In genomic region chr11:78327634-78328511, GRCm38 (mm10) we compare ENCODE assay signal across 8 mouse cellular contexts. TPM values are rescaled to one million over a fixed set of nuclear protein-coding genes. Genes with fewer than 3 reads are reported as not detected.
DNase-seq lines count a peak whose midpoint lies in the region; ATAC-seq lines count a peak whose summit lies in the region.

Gene Pigs, plus strand, starts transcription at chr11:78328415.

- no peaks in the 10 kb centered on the region for H3K27me3 ChIP-seq in hindbrain, embryonic 11.5 days (ENCODE audit: control insufficient read depth, insufficient read depth, low read length)

- no peaks in the 10 kb centered on the region for H3K9me3 ChIP-seq in hindbrain, embryonic 11.5 days (ENCODE audit: control insufficient read depth, low read length)

- no peaks in the 10 kb centered on the region; the same call in 1 of the 2 replicates for H3K36me3 ChIP-seq in hindbrain, embryonic 11.5 days (ENCODE audit: control insufficient read depth, insufficient read depth, low read length)

- no peak within 1 kb of the TSS for H3K27ac ChIP-seq in hindbrain, embryonic 11.5 days (ENCODE audit: low read depth, low read length)

- 0 out of 2 replicates have a peak, but pooled peaks cover 3% of the 10 kb centered on the region for H3K4me1 ChIP-seq in hindbrain, embryonic 11.5 days (replicated peaks; ENCODE audit: control insufficient read depth, insufficient read depth, low read length)

- peak within 1 kb of the TSS; percentile 77 for H3K4me2 ChIP-seq in hindbrain, embryonic 11.5 days (replicated peaks; ENCODE audit: low read depth, low read length)

- peak within 1 kb of the TSS; percentile 82 for H3K9ac ChIP-seq in hindbrain, embryonic 11.5 days (ENCODE audit: low read depth, low read length)

- H3K4me3 ChIP-seq in hindbrain, embryonic 11.5 days (ENCODE audit: low read depth, low read length): peak within 1 kb of the TSS; percentile 64

- peak; percentile 95 for ATAC-seq in hindbrain, embryonic 11.5 days (ENCODE audit: low FRiP score)

- peak; percentile 95 for DNase-seq in MN1 (ENCODE audit: low spot score)
- DNase-seq in cerebellum, adult 9-10 months: peak; percentile 97
- DNase-seq in frontal cortex, adult 2 months (ENCODE audit: extremely low spot score in 1 of 2, low spot score in 1 of 2): peak; percentile 92 to 98
- DNase-seq in hindbrain, embryonic 11.5 days (ENCODE audit: low spot score): peak; percentile 96
- DNase-seq in layer of hippocampus, postnatal 10 days (ENCODE audit: low spot score in 2 of 2): peak; percentile 96
- DNase-seq in lung, postnatal 10 days: peak; percentile 99
- peak; percentile 96 for DNase-seq in ovary, postnatal 36 days (ENCODE audit: low spot score)
- DNase-seq in thymus, postnatal 25 days: peak; percentile 96

- WGBS in hindbrain, embryonic 11.5 days: 14% methylated on average over 37 of the region's 37 CpGs

RNA-seq across cellular contexts. Expression of gene Pigs, which starts in this region (rescaled TPM):
- 60.4 and 65.7 TPM in 2 replicates for polyA plus RNA-seq in frontal cortex, adult 2 months (2012; rRNA removed)
- 49.4 and 54.2 TPM in 2 replicates for polyA plus RNA-seq in hindbrain, embryonic 11.5 days (2014; fragmentation: Nextera tagmentation; extraction: Ambion mirVana)
- 10 to 100 TPM; 75.0 to 75.9 TPM for total RNA-seq in layer of hippocampus, postnatal 10 days (2021)
